Mouse (Mus musculus) liver, embryonic 12.5 days (tissue): ENCODE measurements around the gene Phf1. TPM values are rescaled to one million over a fixed set of nuclear protein-coding genes. Genes with fewer than 3 reads are reported as not detected.

ENCODE experiments used
- ATAC-seq: fragments of 200-750 bp; cut with Nextera tagmentation; 2 replicates; pipeline ENCODE4 v1.8.0; 2017; ENCODE audit warnings: moderate number of reproducible peaks, mild to moderate bottlenecking, moderate library complexity
- H3K27ac ChIP-seq: fragments of 300-500 bp; sonication (generic); 2 replicates; pipeline ENCODE4 v1.5.1; 2016; ENCODE audit warnings: mild to moderate bottlenecking
- H3K27me3 ChIP-seq: fragments of 300-500 bp; sonication (generic); replicated peaks from 2 replicates; pipeline ENCODE4 v1.6.1; 2016; ENCODE audit warnings: mild to moderate bottlenecking, moderate library complexity
- H3K36me3 ChIP-seq: fragments of 300-500 bp; sonication (generic); 2 replicates; pipeline ENCODE4 v1.6.1; 2016; ENCODE audit warnings: mild to moderate bottlenecking, moderate library complexity
- H3K4me1 ChIP-seq: fragments of 300-500 bp; sonication (generic); 2 replicates; pipeline ENCODE4 v1.6.1; 2016
- H3K4me2 ChIP-seq: fragments of 300-500 bp; sonication (generic); 2 replicates; pipeline ENCODE4 v1.6.1; 2016; ENCODE audit warnings: mild to moderate bottlenecking, moderate library complexity
- H3K4me3 ChIP-seq: fragments of 300-500 bp; sonication (generic); 2 replicates; pipeline ENCODE4 v1.5.1; 2016; ENCODE audit warnings: mild to moderate bottlenecking, moderate library complexity
- H3K9ac ChIP-seq: fragments of 300-500 bp; sonication (generic); 2 replicates; pipeline ENCODE4 v1.6.1; 2016; ENCODE audit warnings: mild to moderate bottlenecking, moderate library complexity
- H3K9me3 ChIP-seq: fragments of 300-500 bp; sonication (generic); replicated peaks from 2 replicates; pipeline ENCODE4 v1.6.1; 2016; ENCODE audit warnings: mild to moderate bottlenecking, moderate library complexity
- WGBS: fragments of 180-500 bp; shearing (Covaris S2); methylation state at CpG from one replicate; pipeline ENCODE4 v1.1.7; 2016; ENCODE audit not compliant: insufficient replicate concordance; 5-methylcytosine and 5-hydroxymethylcytosine counted together
- polyA plus RNA-seq: library from polyadenylated mRNA; unstranded; fragments of >200 nt; fragmentation: Nextera tagmentation; extraction: Ambion mirVana; gene quantifications from 2 replicates; pipeline ENCODE4 v1.2.1, GENCODE M21; 2016

The Phf1 gene
- polyA plus RNA-seq, 1 experiment from 2014 or later, result 2.7 TPM

- WGBS, result 91% methylated on average over 12 of the region's 12 CpGs
- Histone ChIP-seq H3K9ac (no peak overlapping the region; the same call in 1 of the 2 replicates), H3K4me1 (peaks cover 61% of the 10 kb centered on the region), H3K4me2 (0 out of 2 replicates have a peak overlapping the region, but pooled peaks have one; percentile 1), H3K9me3 (no peaks in the 10 kb centered on the region), H3K27ac (no peak overlapping the region), H3K27me3 (no peaks in the 10 kb centered on the region), H3K4me3 (no peak overlapping the region), H3K36me3 (peaks cover 52% of the 10 kb centered on the region)
- ATAC-seq, result no peak
These were observed 3.6 kb downstream of the Phf1 start for GRCm38 (mm10) chr17:26936453-26936852.

GRCm38 (mm10) chr17:26936921-26937695, 4.3 kb downstream of the Phf1 start:
- Histone ChIP-seq H3K9ac (peak overlapping the region; percentile 1; the same call in 1 of the 2 replicates), H3K4me2 (peak overlapping the region; percentile 97), H3K27ac (no peak overlapping the region), H3K4me1 (peaks cover 61% of the 10 kb centered on the region), H3K27me3 (no peaks in the 10 kb centered on the region), H3K36me3 (peaks cover 45% of the 10 kb centered on the region), H3K4me3 (0 out of 2 replicates have a peak overlapping the region, but pooled peaks have one; percentile 2), H3K9me3 (no peaks in the 10 kb centered on the region)
- ATAC-seq, result no peak
- 79% methylated on average over 15 of the region's 15 CpGs for WGBS

- H3K4me1 ChIP-seq, result peaks cover 60% of the 10 kb centered on the region
- peak overlapping the region; percentile 97 for H3K4me2 ChIP-seq
- no peaks in the 10 kb centered on the region for H3K27me3 ChIP-seq
- H3K27ac ChIP-seq, result peak overlapping the region; percentile 86
- WGBS, result 50% methylated on average over 16 of the region's 16 CpGs
- peaks cover 40% of the 10 kb centered on the region for H3K36me3 ChIP-seq
- H3K4me3 ChIP-seq, result peak overlapping the region; percentile 73
- no peaks in the 10 kb centered on the region for H3K9me3 ChIP-seq
- peak overlapping the region; percentile 84 for H3K9ac ChIP-seq
- ATAC-seq, result no peak
These were observed 5.2 kb downstream of the Phf1 start for GRCm38 (mm10) chr17:26937883-26938695.

GRCm38 (mm10) chr17:26938731-26939130, 5.9 kb downstream of the Phf1 start:
- Histone ChIP-seq H3K36me3 (peaks cover 40% of the 10 kb centered on the region), H3K27me3 (no peaks in the 10 kb centered on the region), H3K9me3 (no peaks in the 10 kb centered on the region), H3K4me1 (peaks cover 53% of the 10 kb centered on the region), H3K9ac (peak overlapping the region; percentile 84), H3K27ac (peak overlapping the region; percentile 86), H3K4me3 (peak overlapping the region; percentile 73), H3K4me2 (peak overlapping the region; percentile 97)
- no peak for ATAC-seq
- WGBS, result under 1% methylated on average over 22 of the region's 22 CpGs

- no peaks in the 10 kb centered on the region for H3K9me3 ChIP-seq
- H3K4me3 ChIP-seq, result peak within 1 kb of the TSS; percentile 73
- under 1% methylated on average over 70 of the region's 70 CpGs for WGBS
- H3K27me3 ChIP-seq, result no peaks in the 10 kb centered on the region; the same call in 1 of the 2 replicates
- ATAC-seq, result peak; percentile 91
- H3K27ac ChIP-seq, result peak within 1 kb of the TSS; percentile 96
- peak within 1 kb of the TSS; percentile 90 for H3K9ac ChIP-seq
- H3K4me2 ChIP-seq, result peak within 1 kb of the TSS; percentile 97
- peaks cover 36% of the 10 kb centered on the region for H3K36me3 ChIP-seq
- H3K4me1 ChIP-seq, result peaks cover 47% of the 10 kb centered on the region
These were observed 6.5 kb downstream of the Phf1 start, which contains the start of gene Cuta for GRCm38 (mm10) chr17:26939178-26939972. Gene Cuta (minus strand): TSS chr17:26939569.

GRCm38 (mm10) chr17:26939973-26940300, 7.1 kb downstream of the Phf1 start:
- peaks cover 47% of the 10 kb centered on the region for H3K4me1 ChIP-seq
- 11% methylated on average over 3 of the region's 3 CpGs for WGBS
- H3K4me2 ChIP-seq, result peak overlapping the region; percentile 97
- H3K4me3 ChIP-seq, result peak overlapping the region; percentile 73
- no peaks in the 10 kb centered on the region for H3K9me3 ChIP-seq
- H3K9ac ChIP-seq, result peak overlapping the region; percentile 90
- no peak for ATAC-seq
- H3K36me3 ChIP-seq, result peaks cover 30% of the 10 kb centered on the region
- peak overlapping the region; percentile 96 for H3K27ac ChIP-seq
- no peaks in the 10 kb centered on the region; the same call in 1 of the 2 replicates for H3K27me3 ChIP-seq

- no peak for ATAC-seq
- 8% methylated on average over 21 of the region's 24 CpGs for WGBS
- H3K4me1 ChIP-seq, result peaks cover 53% of the 10 kb centered on the region
These were observed 8.4 kb downstream of the Phf1 start, which contains the start of gene Syngap1 for GRCm38 (mm10) chr17:26941031-26941789. Gene Syngap1 (plus strand): TSS chr17:26941253.

GRCm38 (mm10) chr17:26941841-26942570, 9.2 kb downstream of the Phf1 start:
- Histone ChIP-seq H3K9me3 (no peaks in the 10 kb centered on the region), H3K27me3 (peaks cover 13% of the 10 kb centered on the region), H3K36me3 (peaks cover 9% of the 10 kb centered on the region), H3K4me1 (peaks cover 60% of the 10 kb centered on the region), H3K4me2 (peak overlapping the region; percentile 97), H3K4me3 (peak overlapping the region; percentile 58), H3K27ac (0 out of 2 replicates have a peak overlapping the region, but pooled peaks have one; percentile 96), H3K9ac (peak overlapping the region; percentile 69; the same call in 1 of the 2 replicates)
- WGBS, result 6% methylated on average over 4 of the region's 4 CpGs
- ATAC-seq, result no peak

More at GRCm38 (mm10) chr17:26941031-26941789, 8.4 kb downstream of the Phf1 start, which contains the start of gene Syngap1:
- Histone ChIP-seq H3K36me3 (peaks cover 17% of the 10 kb centered on the region), H3K27me3 (peaks cover 5% of the 10 kb centered on the region), H3K4me2 (peak within 1 kb of the TSS; percentile 97), H3K9me3 (no peaks in the 10 kb centered on the region), H3K27ac (peak within 1 kb of the TSS; percentile 96), H3K4me3 (peak within 1 kb of the TSS; percentile 73), H3K9ac (peak within 1 kb of the TSS; percentile 90)

GRCm38 (mm10) chr17:26945824-26946495, 13.1 kb downstream of the Phf1 start:
- H3K27ac ChIP-seq, result peak overlapping the region; percentile 18; the same call in 1 of the 2 replicates
- H3K27me3 ChIP-seq, result peaks cover 31% of the 10 kb centered on the region
- peak overlapping the region; percentile 81 for H3K4me2 ChIP-seq
- no peaks in the 10 kb centered on the region for H3K9me3 ChIP-seq
- H3K9ac ChIP-seq, result peak overlapping the region; percentile 70
- no peak for ATAC-seq
- peaks cover 67% of the 10 kb centered on the region for H3K4me1 ChIP-seq
- 41% methylated on average over 13 of the region's 13 CpGs for WGBS
- H3K4me3 ChIP-seq, result peak overlapping the region; percentile 53
- H3K36me3 ChIP-seq, result no peaks in the 10 kb centered on the region

GRCm38 (mm10) chr17:26946567-26946966, 13.7 kb downstream of the Phf1 start:
- H3K27me3 ChIP-seq, result peaks cover 34% of the 10 kb centered on the region
- H3K9me3 ChIP-seq, result no peaks in the 10 kb centered on the region
- peak overlapping the region; percentile 70 for H3K9ac ChIP-seq
- peak overlapping the region; percentile 53 for H3K4me3 ChIP-seq
- H3K4me1 ChIP-seq, result peaks cover 67% of the 10 kb centered on the region
- peak overlapping the region; percentile 81 for H3K4me2 ChIP-seq
- 5% methylated on average over 37 of the region's 37 CpGs for WGBS
- H3K36me3 ChIP-seq, result no peaks in the 10 kb centered on the region
- peak; percentile 40 for ATAC-seq
- H3K27ac ChIP-seq, result peak overlapping the region; percentile 18; the same call in 1 of the 2 replicates
